Mouse (Mus musculus) c-Kit-positive CD71-negative TER-119-negative erythroid progenitor cells, embryonic 14.5 days (primary cell): Measurements from ENCODE around the gene Pik3cg.

ENCODE experiments used
- DNase-seq: peaks from one replicate; pipeline ENCODE4 v3.0.0-alpha.2; 2013; ENCODE audit warnings: low read depth

The Pik3cg gene

DNA sequence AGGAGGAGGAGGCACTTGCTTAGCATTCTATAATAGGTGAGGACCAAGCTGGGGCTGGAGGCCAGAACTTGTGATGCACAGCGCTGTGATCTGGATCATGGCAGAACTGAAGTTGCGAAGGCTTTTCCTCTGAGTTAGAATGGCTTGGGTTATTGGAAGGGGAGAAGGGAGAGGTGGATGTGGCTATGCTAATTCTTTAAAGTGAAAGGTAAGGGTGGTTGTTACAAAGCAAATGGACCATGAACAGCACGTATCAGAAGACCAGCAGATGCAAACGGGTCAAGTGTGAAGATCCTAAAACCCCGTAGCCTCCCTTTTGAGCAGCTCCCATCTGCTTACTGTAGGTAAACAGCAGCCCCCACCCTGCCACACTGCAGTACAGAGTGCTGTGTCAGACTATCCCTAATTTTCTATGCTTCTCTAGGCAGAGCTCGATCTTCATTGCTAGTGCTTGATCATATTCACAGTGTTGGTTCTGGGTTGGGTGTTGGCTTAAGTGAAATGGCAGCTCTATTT lies 7.3 kb downstream of the Pik3cg start:
- no peak for DNase-seq

DNA sequence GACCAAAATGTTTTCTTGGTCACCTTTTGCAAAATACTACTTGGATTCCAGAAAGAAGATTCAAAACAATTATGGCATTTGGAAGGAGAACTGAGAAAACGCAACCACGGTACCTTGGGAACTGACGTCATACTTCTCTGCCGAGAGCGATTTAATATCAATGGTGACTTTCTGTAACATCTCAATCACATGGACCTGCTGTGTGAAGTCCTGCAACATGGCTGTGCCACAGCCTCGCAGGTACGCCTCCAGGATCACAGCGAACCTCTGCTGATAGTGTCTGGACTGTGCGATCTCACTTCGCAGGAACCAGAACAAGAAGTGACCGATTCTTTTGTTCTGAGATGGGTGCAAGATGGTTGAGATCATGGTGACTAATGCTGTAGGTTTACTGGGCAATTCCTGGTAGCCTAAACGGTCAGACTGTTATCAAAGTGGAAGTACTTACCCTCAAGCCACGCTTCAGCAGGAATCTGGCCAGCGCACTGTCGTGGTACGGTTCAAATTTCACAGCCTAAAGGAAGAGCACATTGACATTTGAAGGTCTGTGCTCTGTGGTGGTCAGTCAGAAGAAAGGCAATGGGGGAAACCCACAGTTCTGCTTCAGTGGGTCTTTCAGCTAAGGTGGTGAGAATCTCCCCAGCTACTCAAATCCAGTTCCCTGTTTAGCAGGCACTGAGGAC lies 7.9 kb downstream of the Pik3cg start:
- no peak for DNase-seq

DNA sequence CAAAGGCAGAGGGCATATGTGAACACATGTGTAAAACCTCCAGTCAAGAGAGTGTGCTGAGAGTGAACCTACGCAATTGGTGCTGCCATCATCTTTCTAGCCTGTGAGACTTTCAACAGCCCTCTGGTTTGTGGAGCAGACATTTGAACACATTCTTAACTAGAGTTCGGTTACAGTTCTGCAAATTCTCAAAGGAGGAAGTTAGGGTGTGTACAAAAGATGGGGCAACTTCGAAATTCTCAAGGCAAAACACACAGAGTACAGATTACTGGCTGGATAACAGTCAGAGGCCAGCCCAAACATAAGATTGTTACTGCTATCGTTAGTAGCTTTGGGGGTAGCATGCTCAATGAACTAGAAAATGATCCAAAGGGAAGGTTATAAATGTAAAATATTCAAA lies 9.0 kb downstream of the Pik3cg start:
- no peak for DNase-seq

DNA sequence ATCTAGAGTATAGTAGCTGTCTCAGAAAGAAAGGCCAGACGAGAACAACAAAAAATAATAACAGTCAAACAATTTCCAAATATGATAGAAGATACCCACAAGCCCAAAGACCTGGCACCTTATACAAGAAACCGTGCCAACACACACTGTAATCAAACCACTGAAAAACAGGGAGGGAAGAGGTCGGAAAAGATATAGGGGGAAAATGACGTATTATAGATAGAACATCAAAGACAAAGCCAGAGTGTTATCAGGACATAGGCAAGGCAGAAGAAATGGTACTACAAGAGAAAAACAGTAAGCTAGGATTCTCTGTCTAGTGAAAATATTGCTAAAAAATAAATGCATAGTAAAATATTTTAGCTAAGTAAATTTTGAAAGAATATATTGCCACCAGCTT lies 10.4 kb downstream of the Pik3cg start:
- no peak for DNase-seq

DNA sequence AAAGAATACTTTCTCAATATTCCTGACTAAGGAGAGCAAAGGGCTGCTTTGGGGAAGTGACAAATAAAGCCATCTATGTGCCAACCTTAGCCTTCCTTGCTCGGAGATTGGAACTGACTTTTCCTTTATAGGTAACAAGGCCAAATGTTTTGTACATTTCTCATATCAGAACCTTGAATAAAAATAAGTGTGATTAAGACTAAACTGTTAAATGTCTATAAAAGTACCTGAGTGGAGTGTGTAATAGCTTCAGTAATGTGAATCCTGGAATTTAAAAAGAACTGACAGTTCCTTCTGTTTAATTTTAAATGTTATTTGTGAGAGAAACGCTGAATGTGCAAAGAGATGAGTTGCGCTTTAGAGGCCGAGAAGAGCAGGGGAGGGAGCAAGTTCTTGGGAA lies 13.5 kb downstream of the Pik3cg start:
- DNase-seq, result no peak

DNA sequence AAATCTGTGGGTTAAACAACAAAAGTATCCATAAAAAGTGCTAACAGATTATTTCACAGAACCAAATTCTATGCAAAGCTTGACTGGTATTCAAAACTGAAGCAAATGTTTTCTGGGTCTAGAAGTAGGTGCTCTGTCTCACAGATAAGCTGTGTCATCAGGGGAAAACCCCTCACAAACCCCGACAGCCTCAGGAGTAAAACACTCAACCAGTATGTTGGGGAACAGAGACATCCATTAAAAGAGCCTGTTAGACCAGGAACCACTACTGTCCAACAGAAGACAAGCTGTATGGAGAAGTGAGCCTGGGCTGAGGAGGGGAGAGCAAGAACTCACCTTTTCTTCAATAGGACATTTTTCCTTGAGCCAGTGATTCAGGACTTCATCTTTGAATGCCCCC lies 14.1 kb downstream of the Pik3cg start:
- no peak for DNase-seq

DNA sequence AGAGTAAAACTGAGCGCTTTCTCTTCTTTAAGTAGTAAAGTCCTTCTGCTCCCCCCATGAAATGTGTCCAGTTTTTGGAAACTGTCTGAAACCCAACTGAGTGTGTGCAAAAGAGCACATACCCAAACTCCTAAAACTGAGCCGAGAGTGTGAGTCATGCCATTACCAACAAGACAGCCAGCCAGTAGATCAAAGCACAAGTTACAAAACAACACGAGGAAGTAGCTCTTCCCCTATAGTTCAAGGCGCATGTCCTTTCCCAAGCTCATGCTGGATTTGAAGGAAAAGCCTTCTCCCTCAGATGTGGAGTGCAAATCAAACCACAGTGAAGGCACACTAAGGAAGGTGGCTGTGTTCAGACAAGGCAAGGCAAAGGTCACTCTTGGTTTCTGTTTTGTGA lies 17.5 kb downstream of the Pik3cg start:
- no peak for DNase-seq

DNA sequence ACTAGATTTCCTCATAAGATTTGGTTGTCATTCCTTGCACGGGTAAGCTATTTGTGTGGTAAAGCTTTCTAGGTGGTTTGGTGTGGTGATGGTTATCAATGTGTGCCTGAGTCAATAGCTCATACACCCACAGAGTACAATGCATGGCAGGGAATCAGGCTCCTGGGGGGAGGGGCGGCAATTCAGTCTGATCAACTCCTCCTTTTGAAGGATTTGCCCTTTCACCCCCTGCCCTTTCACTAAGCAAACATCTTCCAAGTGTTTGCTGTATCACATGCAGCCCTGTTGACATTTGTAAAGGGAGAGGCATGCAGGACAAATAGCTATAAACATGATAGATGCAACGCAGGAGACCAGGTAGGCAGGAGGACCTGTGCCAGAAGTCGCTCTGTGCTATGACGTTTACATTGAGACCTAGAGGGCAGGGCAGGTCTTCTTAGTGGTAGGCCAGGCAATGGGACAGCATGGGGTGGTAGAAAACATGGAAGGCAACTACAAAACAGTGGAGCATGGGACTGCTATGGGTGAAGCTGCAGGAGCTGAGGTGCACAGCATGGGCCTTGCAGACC lies 20.7 kb downstream of the Pik3cg start:
- no peak for DNase-seq

DNA sequence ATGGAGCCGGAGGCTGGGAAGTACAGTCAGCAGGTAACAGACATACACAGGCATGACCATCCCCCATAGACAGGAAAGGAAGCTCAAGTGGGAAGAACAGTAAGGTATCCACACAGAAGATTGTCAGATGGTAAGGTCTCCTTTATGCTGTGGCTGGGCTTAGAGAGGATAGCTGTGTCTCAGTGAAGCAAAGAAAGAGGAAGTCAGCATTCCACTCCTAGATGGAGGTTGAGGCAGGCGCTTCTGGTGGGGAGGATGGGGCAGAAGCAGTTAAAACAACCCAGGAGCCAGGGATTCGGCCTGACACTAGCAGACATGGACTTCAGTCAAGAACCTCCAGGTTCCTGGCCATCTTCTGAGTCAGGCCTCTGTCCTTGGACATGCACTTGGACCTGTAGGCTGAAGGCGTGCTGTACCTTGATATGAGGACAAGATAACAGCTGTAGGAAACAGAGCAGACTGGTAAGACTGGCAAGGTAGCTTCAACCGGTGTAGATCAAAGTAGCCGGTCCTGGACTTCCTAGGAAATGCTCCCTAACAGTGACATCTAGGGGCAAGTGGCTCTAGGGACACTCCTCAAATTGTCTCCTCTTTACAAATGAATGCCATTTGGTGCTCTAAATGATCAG lies 21.7 kb downstream of the Pik3cg start:
- DNase-seq, result no peak

DNA sequence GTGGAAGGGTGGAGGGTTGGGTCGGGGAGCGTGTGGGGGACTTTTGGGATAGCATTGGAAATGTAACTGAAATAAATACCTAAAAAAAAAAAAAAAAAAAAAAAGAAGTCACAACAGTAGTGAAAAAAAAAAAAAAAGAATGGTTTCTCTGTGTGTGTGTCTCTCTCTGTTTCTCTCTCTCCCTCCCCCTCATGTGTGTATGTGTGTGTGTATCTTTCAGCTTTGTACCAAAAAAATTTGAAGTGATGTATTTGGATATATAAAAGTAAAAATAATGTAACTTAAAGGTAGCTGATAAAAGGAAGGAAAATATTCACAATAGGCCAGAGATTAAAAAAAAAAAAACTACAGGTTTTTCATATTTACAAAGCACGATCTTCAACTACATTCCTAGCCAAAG lies 23.6 kb downstream of the Pik3cg start:
- DNase-seq, result no peak

DNA sequence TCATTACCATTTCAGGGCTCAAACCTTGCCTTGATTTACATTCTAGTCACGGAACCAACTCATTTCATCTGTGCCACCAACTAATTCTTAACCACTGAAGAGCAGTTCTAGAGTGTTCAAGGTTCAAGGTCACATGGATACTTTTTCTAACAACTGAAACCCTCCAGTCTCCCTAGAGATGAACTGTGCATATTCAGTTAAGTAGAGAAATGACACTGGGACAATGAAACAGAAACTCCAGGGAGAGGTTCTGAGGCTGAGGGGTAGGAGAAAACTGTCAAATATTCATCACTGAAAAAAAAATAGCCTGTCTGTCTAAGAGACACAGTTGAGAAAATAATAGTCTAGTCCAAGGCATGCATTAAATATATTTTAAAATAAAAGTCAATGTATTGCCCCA lies 24.9 kb downstream of the Pik3cg start:
- DNase-seq, result no peak

DNA sequence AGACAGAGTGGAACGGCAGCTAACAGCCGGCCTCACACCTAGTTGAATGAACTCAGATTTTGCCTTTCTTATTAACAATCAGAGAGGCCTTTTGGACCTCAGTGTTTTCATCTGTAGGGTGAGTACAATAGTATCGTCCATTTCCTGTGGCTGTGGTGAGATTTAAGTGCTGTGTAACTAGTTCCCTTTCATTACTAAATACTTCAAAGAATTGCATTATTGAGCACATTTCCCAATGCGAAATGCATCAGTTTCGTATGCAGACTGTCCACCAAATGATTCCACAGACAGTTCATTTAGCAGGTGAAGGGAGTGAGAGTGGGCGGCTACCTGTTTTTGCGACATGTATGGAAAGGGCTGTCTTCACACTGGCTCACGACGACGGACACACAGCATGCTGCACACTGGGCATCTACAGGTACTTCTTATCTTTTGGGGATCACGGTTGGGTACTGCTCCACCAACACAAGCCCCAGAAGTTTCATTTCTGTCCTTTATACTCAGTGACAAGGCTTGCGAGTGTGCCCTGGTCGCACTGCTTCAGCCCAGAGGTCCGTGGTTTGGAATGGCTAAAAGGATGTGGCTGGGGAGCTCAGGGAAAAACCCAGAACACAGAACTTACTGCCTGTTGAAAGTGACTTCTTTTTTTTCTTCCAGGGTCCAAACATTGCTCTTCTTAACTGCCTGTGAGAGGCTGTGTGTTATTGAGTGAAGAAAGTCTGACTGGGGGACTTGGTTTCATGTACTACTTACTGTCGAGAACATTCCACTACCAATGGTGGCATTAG lies 25.6 kb downstream of the Pik3cg start:
- DNase-seq, result no peak

DNA sequence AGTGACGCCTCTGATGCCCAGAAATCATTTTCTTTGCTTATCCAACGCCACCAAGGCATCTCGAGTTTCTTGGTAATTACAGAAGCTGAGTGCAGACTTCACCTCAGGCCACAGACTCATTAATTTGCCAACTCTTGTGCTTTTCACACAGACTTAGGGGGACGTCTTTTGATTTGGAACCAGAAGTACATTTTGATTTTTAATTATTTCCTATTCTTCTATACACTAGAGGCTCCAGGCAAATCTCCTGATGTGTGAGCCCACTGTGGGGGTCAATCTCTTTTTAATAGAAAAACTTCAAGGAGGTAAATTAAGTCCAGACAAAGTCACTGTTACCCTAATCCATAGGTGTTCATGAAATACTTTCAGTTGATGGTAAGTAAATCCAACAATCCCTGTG lies 26.6 kb downstream of the Pik3cg start:
- DNase-seq, result no peak

DNA sequence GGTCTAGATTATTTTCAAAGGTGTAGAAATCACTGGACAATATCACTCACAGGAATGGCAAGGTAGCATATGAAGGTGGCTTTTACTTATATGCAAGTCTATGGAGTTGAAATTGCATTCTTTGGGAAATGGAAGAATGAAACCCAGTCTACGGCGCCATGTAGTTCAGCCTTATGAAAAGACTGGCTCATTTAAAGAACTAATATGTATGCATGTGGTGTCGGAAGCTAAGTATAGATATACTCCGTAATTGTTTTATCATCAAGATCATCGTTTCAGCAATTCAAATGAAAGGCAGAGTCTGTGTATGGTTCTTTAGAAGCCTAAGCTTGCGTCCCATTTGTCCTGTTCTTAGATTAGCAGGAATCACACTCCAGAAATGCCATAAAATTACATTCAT lies 34.0 kb downstream of the Pik3cg start:
- no peak for DNase-seq

DNA sequence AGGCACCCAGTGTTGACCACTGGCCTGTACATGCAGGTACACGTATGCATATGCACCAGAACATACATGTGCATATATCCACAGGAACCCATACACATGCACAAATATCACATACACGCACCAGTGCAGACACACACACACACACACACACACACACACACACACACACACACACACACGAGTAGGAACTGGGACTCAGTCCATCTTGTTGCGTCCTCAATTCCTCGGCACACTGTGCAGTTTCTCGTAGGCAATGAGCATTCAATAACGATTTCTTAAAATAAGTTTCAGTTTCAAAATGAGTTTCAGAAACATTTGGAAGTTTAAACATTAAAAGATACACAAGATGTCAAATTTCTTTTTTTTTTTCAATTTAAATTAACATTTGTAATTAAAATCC lies 35.6 kb downstream of the Pik3cg start:
- DNase-seq, result no peak

DNA sequence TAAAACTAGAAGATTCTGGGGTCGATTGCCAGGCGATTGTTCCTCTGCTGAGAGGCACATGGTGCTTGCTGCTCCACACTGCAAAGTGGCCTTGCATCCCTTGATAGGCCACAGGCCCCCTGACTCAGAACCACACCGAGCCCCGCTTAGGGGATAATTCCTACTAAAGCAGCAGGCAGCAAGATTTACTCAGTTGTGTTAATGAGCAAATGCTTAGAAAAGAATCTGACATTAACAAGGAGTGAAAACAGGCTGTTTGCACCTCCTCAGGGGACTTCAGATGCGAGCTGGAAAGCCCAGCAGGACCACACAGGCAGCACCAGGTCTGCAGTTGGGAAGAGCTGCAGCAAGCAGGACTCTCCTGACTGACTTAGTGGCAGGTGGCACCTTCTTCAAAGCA lies 39.3 kb downstream of the Pik3cg start:
- DNase-seq, result no peak

DNA sequence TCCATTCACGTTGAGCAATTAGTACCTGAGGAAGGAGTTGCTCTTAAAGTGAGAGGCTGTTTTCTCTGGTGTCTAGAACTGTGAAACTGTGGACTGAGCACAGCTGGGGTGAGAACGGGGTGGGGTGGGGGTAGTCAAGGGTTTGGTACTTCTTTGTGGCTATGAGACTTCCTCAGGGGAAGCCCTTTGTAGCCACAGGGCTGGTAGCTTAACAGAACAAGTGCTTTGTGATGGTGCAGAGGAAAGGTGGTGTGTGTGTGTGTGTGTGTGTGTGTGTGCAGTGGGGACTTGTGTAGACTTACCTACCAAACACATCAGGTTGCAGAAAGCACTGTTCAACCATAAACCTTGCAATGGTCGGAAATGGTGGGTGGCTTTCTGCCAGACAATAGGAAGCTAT lies 39.7 kb downstream of the Pik3cg start:
- DNase-seq, result no peak

DNA sequence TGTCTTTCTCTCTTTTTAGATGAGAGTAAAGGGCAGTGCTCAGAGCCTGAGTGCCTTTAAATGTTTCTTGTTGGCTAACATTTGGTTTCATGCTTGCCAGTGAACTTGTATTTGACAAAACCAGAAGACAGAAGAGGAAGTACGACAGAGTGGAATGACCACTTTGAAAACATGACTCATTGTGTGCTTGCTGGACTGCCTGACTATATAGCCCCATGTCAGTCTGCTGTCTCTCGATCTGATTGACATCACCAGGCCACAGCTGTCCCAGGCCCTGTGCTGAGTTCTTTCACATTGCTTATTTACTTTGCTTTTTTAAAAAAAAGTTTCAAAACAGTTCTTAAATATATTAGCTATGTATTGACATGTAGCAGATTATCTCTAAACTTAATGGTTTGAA lies 44.8 kb downstream of the Pik3cg start:
- DNase-seq, result no peak

DNA sequence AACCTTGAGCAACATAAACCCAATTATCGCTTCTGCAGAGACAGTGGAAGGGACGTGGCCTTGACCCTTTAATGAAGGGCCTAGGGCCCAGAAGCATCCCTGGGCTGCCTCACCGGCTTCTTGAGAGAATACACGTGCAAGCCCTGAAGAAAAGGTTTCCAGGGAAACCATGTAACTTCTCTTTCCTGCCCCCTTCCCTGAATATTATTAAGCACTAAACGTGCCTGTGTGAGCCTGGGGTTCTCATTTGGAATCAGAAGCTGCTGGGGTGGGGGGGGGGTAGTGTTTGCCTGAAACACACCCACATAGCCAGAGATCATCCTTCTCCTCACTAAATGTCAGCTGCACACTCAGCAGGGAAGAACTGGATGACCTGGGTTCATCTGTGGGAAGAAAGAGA lies 49.7 kb downstream of the Pik3cg start:
- DNase-seq, result no peak

DNA sequence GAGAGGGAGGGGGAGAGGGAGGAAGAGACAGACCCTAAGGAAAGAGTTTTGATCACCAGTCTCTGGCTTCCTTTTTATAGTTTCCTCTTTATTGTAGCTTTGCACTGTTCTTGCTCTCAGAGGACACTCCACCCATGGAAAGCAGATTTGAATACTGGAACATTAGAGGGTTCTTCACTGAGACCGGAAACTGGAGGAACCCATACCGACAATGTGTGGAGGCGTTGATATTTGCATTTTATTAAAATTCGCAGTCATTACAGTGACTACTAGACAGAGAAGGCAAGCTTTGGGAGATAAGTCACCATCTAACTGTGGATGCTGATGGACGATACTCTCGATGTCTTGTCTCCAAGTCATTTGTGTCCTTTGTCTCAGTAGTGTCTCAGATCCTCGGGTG lies 61.9 kb downstream of the Pik3cg start:
- DNase-seq, result no peak

DNA sequence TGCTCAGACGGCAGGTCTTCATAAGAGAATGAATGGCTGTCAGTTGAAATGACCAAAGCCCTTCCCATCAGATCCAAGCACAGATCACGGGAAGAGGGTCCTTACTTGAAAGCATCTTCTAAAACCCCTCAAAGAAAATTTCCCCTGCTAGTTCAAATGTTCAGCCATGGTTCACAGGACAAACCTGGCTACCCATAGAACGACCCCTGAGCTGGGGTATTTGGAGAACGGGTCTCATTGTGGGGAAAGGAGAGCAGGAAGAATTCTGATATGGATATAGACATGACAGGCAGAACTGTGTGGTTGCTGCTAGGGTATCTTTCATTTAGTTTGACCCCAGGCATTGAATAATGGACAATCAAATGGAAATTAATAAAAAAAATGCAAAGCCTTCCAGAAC lies 62.8 kb downstream of the Pik3cg start:
- DNase-seq, result no peak

DNA sequence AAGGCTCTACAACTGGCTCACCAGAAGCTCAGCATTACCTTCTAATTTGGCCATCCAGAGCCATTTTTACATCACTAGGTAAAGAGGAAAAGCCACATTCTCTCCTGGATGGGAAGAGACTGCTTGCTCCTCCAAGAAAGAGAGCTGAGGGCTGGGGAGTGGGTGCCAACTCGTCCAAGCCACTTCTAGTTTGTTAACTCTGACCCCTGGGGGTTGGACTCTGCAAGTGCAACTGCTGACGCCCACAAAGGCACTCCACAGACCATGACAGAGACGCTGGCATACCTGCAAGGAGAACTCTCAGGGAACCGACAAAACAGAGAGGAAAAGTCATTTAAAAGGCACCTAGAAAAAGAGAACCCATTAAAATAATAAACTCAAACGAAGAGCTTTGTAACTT lies 63.9 kb downstream of the Pik3cg start:
- DNase-seq, result no peak

DNA sequence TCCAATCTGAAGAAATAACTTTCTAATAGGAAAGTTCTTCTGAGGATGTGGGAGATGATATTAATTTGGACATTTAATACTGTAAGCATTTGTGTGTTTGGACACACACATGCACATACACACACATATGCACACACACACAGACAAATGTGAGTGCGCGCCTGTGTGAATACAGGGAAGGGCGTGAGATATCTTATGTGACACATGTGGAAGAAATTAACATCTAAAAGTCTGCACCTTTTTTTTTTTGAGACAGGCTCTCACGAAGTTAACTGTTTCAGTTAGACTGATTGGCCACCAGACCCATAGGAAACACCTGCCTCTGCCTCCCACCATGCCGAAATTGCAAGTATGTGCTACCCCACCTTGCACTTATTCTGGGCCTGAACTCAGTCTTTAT lies 64.7 kb downstream of the Pik3cg start:
- DNase-seq, result no peak
